Mouse (Mus musculus) intestine, embryonic 14.5 days (tissue): ENCODE results near the gene Galnt3. TPM values are rescaled to one million over a fixed set of nuclear protein-coding genes. Genes with fewer than 3 reads are reported as not detected.
A peak's percentile ranks its signal among the peaks of the same experiment; 100 is the strongest.

Experiments used
- ATAC-seq: fragments of 200-750 bp; cut with Nextera tagmentation; replicated peaks from 2 replicates; pipeline ENCODE4 v1.8.0; 2017; ENCODE audit warnings: low read depth, moderate number of reproducible peaks, moderate TSS enrichment, moderate library complexity; ENCODE audit not compliant: low FRiP score, low TSS enrichment
- DNase-seq: peaks from one replicate; pipeline ENCODE4 v3.0.0-alpha.2; 2018; ENCODE audit warnings: low spot score
- H3K27ac ChIP-seq: fragments of 300-500 bp; sonication (generic); 2 replicates; pipeline ENCODE4 v1.5.1; 2014; ENCODE audit warnings: low read depth, mild to moderate bottlenecking, control low read depth
- H3K27me3 ChIP-seq: fragments of 300-500 bp; sonication (generic); replicated peaks from 2 replicates; pipeline ENCODE4 v1.6.1; 2014; ENCODE audit warnings: low read length, control low read depth; ENCODE audit not compliant: control insufficient read depth, insufficient read depth
- H3K36me3 ChIP-seq: fragments of 300-500 bp; sonication (generic); 2 replicates; pipeline ENCODE4 v1.6.1; 2014; ENCODE audit warnings: low read length, control low read depth; ENCODE audit not compliant: control insufficient read depth, insufficient read depth
- H3K4me1 ChIP-seq: fragments of 300-500 bp; sonication (generic); replicated peaks from 2 replicates; pipeline ENCODE4 v1.6.1; 2014; ENCODE audit warnings: low read length, control low read depth, mixed read lengths; ENCODE audit not compliant: control insufficient read depth, insufficient read depth
- H3K4me2 ChIP-seq: fragments of 300-500 bp; sonication (generic); 2 replicates; pipeline ENCODE4 v1.6.1; 2014; ENCODE audit warnings: low read length
- H3K4me3 ChIP-seq: fragments of 300-500 bp; sonication (generic); 2 replicates; pipeline ENCODE4 v1.5.1; 2014; ENCODE audit warnings: low read depth, low read length, control low read depth, mixed read lengths
- H3K9ac ChIP-seq: fragments of 300-500 bp; sonication (generic); 2 replicates; pipeline ENCODE4 v1.6.1; 2014; ENCODE audit warnings: mild to moderate bottlenecking, low read length
- H3K9me3 ChIP-seq: fragments of 300-500 bp; sonication (generic); 2 replicates; pipeline ENCODE4 v1.6.1; 2016; ENCODE audit warnings: low read length, control low read depth; ENCODE audit not compliant: control insufficient read depth
- WGBS: fragments of 180-500 bp; shearing (Covaris S2); extraction: QIAGEN DNeasy Blood & Tissue Kit; methylation state at CpG from one replicate; pipeline ENCODE4 v1.1.7; 2014; 5-methylcytosine and 5-hydroxymethylcytosine counted together
- polyA plus RNA-seq: library from polyadenylated mRNA; unstranded; fragments of >200 nt; fragmentation: Nextera tagmentation; extraction: Ambion mirVana; gene quantifications from 2 replicates; pipeline ENCODE4 v1.2.1, GENCODE M21; 2014

The Galnt3 gene
- polyA plus RNA-seq, 1 experiment from 2014 or later, result 9.2 TPM

DNA sequence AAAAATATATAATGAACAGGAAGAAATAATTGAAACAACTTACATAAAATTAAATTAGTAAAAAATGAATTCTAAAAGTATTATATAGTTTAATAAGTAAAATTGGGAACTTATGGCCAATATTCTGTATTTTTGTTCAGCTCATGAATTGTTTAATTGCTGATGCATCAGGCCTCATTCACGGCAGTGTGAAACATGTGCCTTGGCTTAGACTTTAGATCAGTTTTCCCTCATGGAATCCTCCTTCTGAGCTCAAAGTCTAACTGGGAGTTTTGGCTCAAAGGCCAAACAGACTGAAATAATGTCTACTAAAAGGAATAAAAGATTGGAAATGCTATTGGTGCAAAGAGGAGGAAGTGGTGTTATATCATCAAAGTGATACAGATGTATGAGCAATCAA is 2.7 kb upstream of the Galnt3 start:
- H3K9ac ChIP-seq, result no peak overlapping the region
- no peak for ATAC-seq
- H3K4me3 ChIP-seq, result no peak overlapping the region
- H3K27ac ChIP-seq, result no peak overlapping the region
- H3K9me3 ChIP-seq, result no peaks in the 10 kb centered on the region
- no peak for DNase-seq
- H3K4me2 ChIP-seq, result no peak overlapping the region
- no peaks in the 10 kb centered on the region for H3K36me3 ChIP-seq
- WGBS, result 89% methylated on average over 1 of the region's 1 CpGs
- no peaks in the 10 kb centered on the region; the same call in 1 of the 2 replicates for H3K4me1 ChIP-seq
- peaks cover 25% of the 10 kb centered on the region for H3K27me3 ChIP-seq

DNA sequence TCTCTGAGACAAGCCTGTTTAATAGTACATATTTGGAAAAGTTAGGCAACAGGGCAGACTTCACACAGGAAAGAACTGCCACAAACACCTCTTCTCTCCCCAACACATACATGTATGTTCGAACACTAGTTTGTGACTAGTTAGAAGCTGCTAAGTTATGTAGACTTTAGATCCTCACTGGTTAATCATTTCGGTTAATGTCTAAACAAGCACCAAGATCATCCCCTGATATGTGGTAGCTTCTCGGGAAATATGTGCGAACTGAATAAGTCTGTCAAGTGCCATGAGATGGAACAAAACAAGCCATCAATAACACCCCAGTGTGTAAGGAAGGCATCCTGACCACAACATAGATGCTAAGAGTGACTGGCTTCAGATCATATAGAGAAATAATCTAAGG is 2.1 kb upstream of the Galnt3 start:
- H3K4me3 ChIP-seq, result no peak overlapping the region
- ATAC-seq (no peak), DNase-seq (no peak)
- peaks cover 28% of the 10 kb centered on the region for H3K27me3 ChIP-seq
- H3K9me3 ChIP-seq, result no peaks in the 10 kb centered on the region
- no peak overlapping the region for H3K27ac ChIP-seq
- no peaks in the 10 kb centered on the region for H3K36me3 ChIP-seq
- H3K4me2 ChIP-seq, result no peak overlapping the region
- no peaks in the 10 kb centered on the region; the same call in 1 of the 2 replicates for H3K4me1 ChIP-seq
- H3K9ac ChIP-seq, result no peak overlapping the region
- 92% methylated on average over 4 of the region's 4 CpGs for WGBS

DNA sequence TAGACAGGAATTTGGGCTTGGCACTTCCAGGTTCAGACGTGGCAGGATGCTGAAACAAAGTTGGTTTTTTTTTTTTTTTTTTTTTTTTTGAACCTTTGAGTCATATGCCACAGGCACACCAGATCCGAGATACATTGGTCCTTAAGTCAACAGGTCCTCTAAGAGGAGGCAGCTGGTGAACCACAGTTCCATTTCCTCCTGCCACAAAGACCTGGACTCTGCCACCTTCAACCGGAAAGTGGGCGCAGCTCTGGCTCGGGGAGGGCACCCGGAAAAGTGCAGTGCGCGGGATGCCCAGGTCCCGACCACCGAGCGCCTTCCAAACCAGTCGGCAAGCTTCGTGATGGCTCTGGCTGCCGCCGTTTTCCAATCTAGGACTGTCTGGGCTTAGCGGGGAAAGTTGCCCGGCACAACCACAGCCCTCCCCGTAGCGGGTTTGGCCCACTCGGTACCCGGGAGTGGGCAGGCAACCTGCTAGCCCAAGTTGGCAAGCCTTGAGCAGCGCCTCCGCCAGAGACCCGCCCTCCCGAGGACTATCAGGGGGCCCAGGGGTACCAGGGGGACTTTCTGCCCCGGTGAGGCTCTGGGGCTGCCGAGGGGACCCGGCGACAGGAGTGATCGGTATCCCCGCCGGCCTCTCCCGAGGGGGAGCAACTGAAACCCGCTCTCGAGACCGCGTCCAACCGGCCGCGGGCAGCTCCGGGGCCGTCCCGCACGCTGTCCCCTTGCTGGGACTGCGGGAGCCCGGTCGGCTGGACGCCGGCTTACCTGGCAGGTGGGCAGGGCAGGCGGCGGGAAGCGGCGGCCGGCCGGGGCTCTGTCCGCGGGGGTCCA is 821 bp downstream of the Galnt3 start:
- 0% methylated on average over 57 of the region's 57 CpGs for WGBS
- DNase-seq (peak; percentile 84), ATAC-seq (peak; percentile 80)
- Histone ChIP-seq H3K9me3 (no peaks in the 10 kb centered on the region), H3K36me3 (no peaks in the 10 kb centered on the region), H3K4me1 (no peaks in the 10 kb centered on the region; the same call in 1 of the 2 replicates), H3K27ac (no peak overlapping the region), H3K9ac (peak overlapping the region; percentile 48), H3K4me3 (peak overlapping the region; percentile 65), H3K27me3 (peaks cover 28% of the 10 kb centered on the region), H3K4me2 (peak overlapping the region; percentile 100)

DNA sequence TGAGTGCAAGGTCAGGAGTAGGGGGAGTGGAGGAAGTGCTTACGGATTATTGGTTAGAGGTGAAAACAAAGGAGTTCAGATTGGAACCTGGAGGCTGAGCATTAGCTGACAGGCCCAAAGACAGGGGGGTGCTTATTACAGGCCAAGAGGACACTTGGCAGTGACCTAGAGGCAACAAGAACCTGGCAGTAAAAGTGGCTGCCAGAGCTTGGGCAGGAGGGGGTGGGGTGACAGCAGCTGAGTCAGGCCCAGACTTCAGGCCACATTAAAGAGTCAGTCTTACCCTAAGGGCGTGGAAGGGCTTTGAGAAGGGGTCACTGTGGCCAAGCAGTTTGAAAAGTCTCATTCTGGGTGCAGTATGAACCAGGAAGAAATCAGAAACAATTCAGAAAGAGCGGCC is 7.1 kb downstream of the Galnt3 start:
- H3K27me3 ChIP-seq, result peaks cover 5% of the 10 kb centered on the region; the same call in 1 of the 2 replicates
- H3K36me3 ChIP-seq, result no peaks in the 10 kb centered on the region
- no peak overlapping the region for H3K4me2 ChIP-seq
- no peak overlapping the region for H3K27ac ChIP-seq
- WGBS, result 69% methylated on average over 3 of the region's 3 CpGs
- no peaks in the 10 kb centered on the region for H3K9me3 ChIP-seq
- H3K4me1 ChIP-seq, result no peaks in the 10 kb centered on the region
- no peak overlapping the region for H3K4me3 ChIP-seq
- H3K9ac ChIP-seq, result no peak overlapping the region
- DNase-seq (no peak), ATAC-seq (no peak)

DNA sequence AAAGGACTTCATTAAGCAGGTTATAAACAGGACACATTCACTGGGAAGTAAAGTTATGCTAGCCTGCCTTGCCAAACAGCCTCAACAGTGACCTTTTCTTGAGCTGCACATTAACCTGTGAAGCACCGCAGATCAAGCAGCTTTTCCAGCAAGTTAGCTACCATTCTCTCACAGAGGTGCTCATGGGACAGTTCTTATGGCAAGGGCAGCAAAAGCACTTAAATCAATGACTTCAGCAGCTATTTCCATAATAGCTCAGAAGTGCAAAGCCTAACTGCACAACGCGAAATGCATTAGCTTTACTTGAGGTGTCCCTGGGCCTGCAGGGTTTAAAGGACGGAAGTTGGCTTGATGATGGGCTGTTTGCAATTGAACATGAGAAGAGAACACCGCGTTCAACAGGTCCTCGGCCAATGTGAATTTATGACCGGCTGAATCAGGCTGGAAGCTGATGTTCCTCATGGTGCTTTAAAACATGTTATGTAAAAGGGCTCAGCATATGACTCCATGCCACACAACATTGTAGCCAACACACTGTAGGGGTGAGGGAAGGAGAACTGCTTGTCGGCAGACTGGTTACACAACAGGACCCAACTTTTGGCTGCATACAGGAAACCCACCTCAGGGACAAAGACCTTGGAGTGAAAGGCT is 16.8 kb downstream of the Galnt3 start:
- Histone ChIP-seq H3K9me3 (no peaks in the 10 kb centered on the region), H3K27me3 (no peaks in the 10 kb centered on the region), H3K4me2 (no peak overlapping the region), H3K27ac (no peak overlapping the region), H3K9ac (no peak overlapping the region), H3K36me3 (no peaks in the 10 kb centered on the region), H3K4me1 (no peaks in the 10 kb centered on the region), H3K4me3 (no peak overlapping the region)
- ATAC-seq, result no peak
- DNase-seq, result no peak
- 92% methylated on average over 9 of the region's 9 CpGs for WGBS

DNA sequence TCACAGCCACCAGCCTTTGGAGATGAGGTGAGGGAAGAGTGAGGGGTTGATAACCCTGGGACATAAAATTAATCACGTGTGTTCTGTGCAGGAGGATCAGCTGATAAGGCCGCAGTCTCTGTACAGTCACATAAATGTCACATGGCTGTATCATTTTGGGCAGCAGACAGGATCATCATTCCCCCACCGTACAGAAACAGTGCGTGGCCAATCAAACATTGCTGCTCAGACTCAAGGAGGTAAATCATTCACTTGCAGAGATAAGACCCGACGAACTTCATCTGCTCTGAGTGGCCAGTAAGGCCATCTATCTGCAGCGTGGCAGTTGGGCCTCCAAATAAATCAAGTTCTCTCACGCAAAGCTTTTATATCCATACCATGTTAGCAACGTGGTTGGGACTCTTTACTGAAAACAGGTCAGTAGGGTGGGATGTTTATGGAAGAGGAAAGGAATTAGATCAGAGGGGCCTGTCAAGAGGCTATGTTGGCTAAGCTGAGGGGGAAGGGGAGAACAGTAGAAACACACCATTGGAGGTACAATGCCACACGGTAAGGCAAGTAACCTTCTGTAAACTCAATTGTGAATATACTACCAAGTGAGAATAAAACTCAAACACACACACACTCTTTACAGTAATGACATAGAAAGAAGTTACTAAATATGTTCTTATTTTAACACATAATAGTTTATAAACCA is 20.9 kb downstream of the Galnt3 start:
- no peak overlapping the region for H3K4me2 ChIP-seq
- H3K36me3 ChIP-seq, result no peaks in the 10 kb centered on the region
- no peak for DNase-seq
- 31% methylated on average over 10 of the region's 10 CpGs for WGBS
- H3K4me1 ChIP-seq, result no peaks in the 10 kb centered on the region
- no peak overlapping the region for H3K27ac ChIP-seq
- H3K9ac ChIP-seq, result no peak overlapping the region
- H3K9me3 ChIP-seq, result no peaks in the 10 kb centered on the region
- H3K27me3 ChIP-seq, result no peaks in the 10 kb centered on the region
- H3K4me3 ChIP-seq, result no peak overlapping the region
- ATAC-seq, result peak; percentile 75

DNA sequence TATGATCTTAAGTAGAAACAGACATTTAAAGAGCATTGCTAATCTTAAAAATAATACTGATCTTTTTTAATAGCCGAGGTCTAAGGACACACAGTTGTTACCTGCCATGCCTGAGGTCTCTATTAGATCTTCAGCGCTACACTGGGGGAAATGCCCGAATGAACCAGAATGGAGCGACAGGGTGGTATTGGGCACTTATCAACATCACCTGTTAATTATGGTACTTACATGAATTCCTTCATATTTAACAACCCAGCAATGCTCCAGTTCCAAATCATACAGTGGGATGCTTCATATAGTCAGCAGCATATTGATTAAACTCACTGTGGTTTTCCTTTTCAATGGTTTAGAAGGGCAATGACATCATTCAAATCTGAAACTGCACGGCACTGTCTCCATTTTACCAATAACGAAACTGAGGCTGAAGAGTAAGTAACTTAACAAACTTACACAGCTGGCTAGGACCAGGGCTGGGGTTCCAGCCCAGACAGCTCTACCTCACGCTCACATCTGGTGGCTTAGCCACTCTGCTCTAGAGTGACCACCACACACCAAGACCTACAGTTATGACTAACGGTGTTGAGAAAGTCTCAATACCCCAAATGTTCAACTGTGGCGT is 23.0 kb downstream of the Galnt3 start:
- H3K4me3 ChIP-seq, result no peak overlapping the region
- H3K36me3 ChIP-seq, result no peaks in the 10 kb centered on the region
- WGBS, result 94% methylated on average over 9 of the region's 9 CpGs
- no peaks in the 10 kb centered on the region for H3K9me3 ChIP-seq
- no peak overlapping the region for H3K9ac ChIP-seq
- no peak overlapping the region for H3K4me2 ChIP-seq
- no peak overlapping the region for H3K27ac ChIP-seq
- no peaks in the 10 kb centered on the region for H3K4me1 ChIP-seq
- H3K27me3 ChIP-seq, result no peaks in the 10 kb centered on the region
- DNase-seq (no peak), ATAC-seq (no peak)

DNA sequence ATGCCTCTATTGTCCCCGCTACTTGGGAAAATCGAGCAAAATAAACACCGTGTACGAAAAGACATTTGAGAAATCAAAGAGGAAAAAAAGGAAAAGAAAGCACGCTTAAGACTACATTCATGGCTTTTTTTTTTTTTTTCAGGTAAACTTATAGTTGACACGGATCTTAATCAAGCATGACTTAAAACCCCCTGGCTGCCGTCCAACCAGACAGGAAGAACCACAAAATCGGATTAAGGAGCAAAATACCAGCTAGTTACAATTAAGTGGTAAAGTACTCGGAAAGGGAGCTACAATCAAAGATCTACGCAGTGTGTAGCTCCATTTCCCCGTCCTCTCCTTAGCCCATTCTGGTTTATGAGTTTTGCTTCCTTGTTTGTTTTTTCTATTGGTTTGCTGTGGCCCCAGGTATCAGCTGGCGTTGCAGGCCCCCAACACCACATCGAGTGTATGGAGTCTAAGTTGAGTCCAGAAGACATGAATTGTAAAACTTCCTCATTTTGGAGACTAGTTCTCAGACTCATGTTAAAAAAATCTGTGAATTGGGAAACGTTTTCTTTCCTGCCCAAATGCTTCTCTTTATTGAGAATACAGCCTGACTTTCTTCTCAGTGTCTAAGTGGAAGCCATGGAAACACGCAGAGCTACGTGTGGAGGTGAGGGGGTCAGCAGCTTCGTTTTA is 24.0 kb downstream of the Galnt3 start:
- WGBS, result 73% methylated on average over 17 of the region's 17 CpGs
- no peak overlapping the region for H3K9ac ChIP-seq
- DNase-seq, result no peak
- H3K27ac ChIP-seq, result no peak overlapping the region
- no peaks in the 10 kb centered on the region for H3K4me1 ChIP-seq
- no peaks in the 10 kb centered on the region for H3K27me3 ChIP-seq
- H3K4me2 ChIP-seq, result no peak overlapping the region
- H3K36me3 ChIP-seq, result no peaks in the 10 kb centered on the region
- no peaks in the 10 kb centered on the region for H3K9me3 ChIP-seq
- H3K4me3 ChIP-seq, result no peak overlapping the region
- ATAC-seq, result no peak
